Mouse (Mus musculus) kidney, embryonic 16.5 days (tissue): ENCODE results near the gene Spem2. TPM values are rescaled to one million over a fixed set of nuclear protein-coding genes. Genes with fewer than 3 reads are reported as not detected.

Experiments
- ATAC-seq: fragments of 200-750 bp; cut with Nextera tagmentation; 2 replicates; pipeline ENCODE4 v1.8.0; 2017; ENCODE audit warnings: moderate TSS enrichment; ENCODE audit not compliant: low FRiP score, low TSS enrichment
- H3K27ac ChIP-seq: fragments of 300-500 bp; sonication (generic); 2 replicates; pipeline ENCODE4 v1.5.1; 2014; ENCODE audit warnings: low read length
- H3K27me3 ChIP-seq: fragments of 300-500 bp; sonication (generic); 2 replicates; pipeline ENCODE4 v1.6.1; 2014; ENCODE audit warnings: low read length, control low read depth, mixed read lengths; ENCODE audit not compliant: insufficient read depth
- H3K36me3 ChIP-seq: fragments of 300-500 bp; sonication (generic); 2 replicates; pipeline ENCODE4 v1.6.1; 2014; ENCODE audit warnings: low read length, control low read depth, mixed read lengths; ENCODE audit not compliant: insufficient read depth
- H3K4me1 ChIP-seq: fragments of 300-500 bp; sonication (generic); 2 replicates; pipeline ENCODE4 v1.6.1; 2014; ENCODE audit warnings: low read length, control low read depth, mixed read lengths; ENCODE audit not compliant: insufficient read depth
- H3K4me2 ChIP-seq: fragments of 300-500 bp; sonication (generic); replicated peaks from 2 replicates; pipeline ENCODE4 v1.6.1; 2014; ENCODE audit warnings: low read depth, low read length
- H3K4me3 ChIP-seq: fragments of 300-500 bp; sonication (generic); 2 replicates; pipeline ENCODE4 v1.5.1; 2014; ENCODE audit warnings: mild to moderate bottlenecking, low read length
- H3K9ac ChIP-seq: fragments of 300-500 bp; sonication (generic); replicated peaks from 2 replicates; pipeline ENCODE4 v1.6.1; 2014; ENCODE audit warnings: low read length
- H3K9me3 ChIP-seq: fragments of 300-500 bp; sonication (generic); 2 replicates; pipeline ENCODE4 v1.6.1; 2016; ENCODE audit warnings: low read length, control low read depth
- WGBS: fragments of 180-500 bp; shearing (Covaris S2); extraction: QIAGEN DNeasy Blood & Tissue Kit; methylation state at CpG from one replicate; pipeline ENCODE4 v1.1.7; 2014; 5-methylcytosine and 5-hydroxymethylcytosine counted together
- polyA plus RNA-seq: library from polyadenylated mRNA; unstranded; fragments of >200 nt; fragmentation: Nextera tagmentation; extraction: Ambion mirVana; gene quantifications from 2 replicates; pipeline ENCODE4 v1.2.1, GENCODE M21; 2015

The Spem2 gene
- polyA plus RNA-seq, 1 experiment from 2014 or later: not detected

DNA sequence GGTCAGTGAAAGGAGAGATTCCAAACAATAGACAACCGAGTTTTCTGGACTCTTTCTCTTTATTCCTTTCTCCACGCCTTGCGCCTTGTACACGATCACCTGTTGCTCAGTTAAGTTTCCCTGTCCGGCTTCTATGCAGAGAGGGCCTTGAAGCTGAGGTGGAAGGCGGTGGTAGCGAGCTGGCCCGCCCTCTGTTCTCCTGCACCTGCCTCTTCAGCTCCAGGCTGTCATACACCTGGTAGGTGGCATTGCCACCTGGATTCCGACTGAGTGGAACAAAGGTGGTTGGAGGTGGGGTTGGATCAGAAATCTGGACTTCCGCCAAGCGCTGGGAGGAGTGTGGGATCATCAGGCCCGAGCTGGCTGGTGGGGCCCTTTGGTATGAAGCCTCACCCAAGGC lies 1.7 kb downstream of the Spem2 start:
- no peaks in the 10 kb centered on the region for H3K36me3 ChIP-seq
- no peaks in the 10 kb centered on the region for H3K27me3 ChIP-seq
- H3K27ac ChIP-seq: no peak overlapping the region
- no peak for ATAC-seq
- no peak overlapping the region for H3K4me3 ChIP-seq
- no peak overlapping the region for H3K9ac ChIP-seq
- WGBS: 91% methylated on average over 12 of the region's 12 CpGs
- no peak overlapping the region for H3K4me2 ChIP-seq
- peaks cover 11% of the 10 kb centered on the region; the same call in 1 of the 2 replicates for H3K9me3 ChIP-seq
- H3K4me1 ChIP-seq: no peaks in the 10 kb centered on the region

DNA sequence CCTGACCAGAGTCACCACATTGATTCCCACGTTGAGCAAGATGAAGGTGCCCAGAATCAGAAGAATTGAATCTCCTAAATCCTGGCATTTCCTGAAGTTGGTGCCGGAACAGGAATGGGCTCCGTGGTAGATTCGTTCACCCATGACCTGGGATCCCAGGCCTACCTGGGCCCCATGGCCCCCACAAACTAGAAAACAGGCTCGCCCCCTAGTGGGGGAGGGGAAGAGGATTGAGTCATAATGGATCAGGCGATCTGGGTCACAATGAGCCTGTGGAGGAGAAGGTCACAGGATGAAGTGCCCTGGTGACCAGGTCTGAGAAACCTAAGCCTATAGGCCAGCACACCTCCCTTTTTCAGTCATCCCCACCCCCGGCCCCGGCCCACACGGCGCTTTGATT lies 3.1 kb downstream of the Spem2 start, which contains the start of gene Gm39566:
Gene Gm39566, minus strand, starts transcription at position 144 of the 400 bp plus-strand sequence.
- Histone ChIP-seq H3K27ac (no peak within 1 kb of the TSS), H3K9me3 (peaks cover 11% of the 10 kb centered on the region; the same call in 1 of the 2 replicates), H3K9ac (0 out of 2 replicates have a peak within 1 kb of the TSS, but pooled peaks have one; percentile 22), H3K27me3 (no peaks in the 10 kb centered on the region), H3K4me1 (no peaks in the 10 kb centered on the region), H3K36me3 (no peaks in the 10 kb centered on the region), H3K4me2 (no peak within 1 kb of the TSS), H3K4me3 (no peak within 1 kb of the TSS)
- no peak for ATAC-seq
- 50% methylated on average over 10 of the region's 10 CpGs for WGBS

DNA sequence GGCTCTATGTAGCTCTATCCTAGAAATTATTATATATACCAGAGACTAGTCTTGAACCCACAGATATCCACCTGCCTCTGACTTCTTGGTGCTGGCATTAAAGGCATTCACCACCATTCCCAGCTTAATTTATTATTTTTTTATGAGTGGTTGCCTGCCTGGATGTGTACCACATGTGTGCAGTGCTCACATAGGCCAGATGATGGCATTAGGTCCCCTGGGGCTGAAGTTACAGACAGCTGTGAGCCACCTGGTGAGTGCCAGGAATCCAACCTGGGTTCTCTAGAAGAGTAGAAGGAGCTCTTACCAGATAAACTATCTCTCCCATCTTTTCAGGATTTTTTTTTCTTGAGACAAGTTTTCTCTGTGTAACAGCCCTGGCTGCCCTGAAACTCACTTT lies 8.0 kb downstream of the Spem2 start:
- no peaks in the 10 kb centered on the region for H3K36me3 ChIP-seq
- no peaks in the 10 kb centered on the region for H3K4me1 ChIP-seq
- peaks cover 5% of the 10 kb centered on the region; the same call in 1 of the 2 replicates for H3K27me3 ChIP-seq
- no peak overlapping the region for H3K27ac ChIP-seq
- no peak overlapping the region for H3K4me2 ChIP-seq
- H3K4me3 ChIP-seq: no peak overlapping the region
- no peaks in the 10 kb centered on the region for H3K9me3 ChIP-seq
- no peak overlapping the region for H3K9ac ChIP-seq
- ATAC-seq: no peak

DNA sequence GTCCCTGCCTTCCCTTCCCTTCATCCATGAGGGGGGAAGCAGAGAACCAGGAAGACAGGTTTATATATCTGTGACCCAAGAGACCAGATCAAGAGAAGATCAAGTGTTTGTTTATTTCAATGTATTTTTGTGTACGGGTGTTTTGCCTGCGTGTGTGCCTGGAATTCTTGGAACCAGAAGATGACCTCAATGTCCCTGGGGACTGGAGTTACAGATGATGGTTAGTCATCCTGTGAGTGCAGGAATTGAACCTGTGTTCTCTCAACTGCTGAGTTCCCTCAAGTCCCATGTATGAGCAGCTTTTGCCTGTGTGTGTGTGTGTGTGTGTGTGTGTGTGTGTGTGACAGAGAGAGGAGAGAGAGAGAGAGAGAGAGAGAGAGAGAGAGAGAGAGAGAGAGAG lies 10.6 kb downstream of the Spem2 start:
- H3K4me1 ChIP-seq: peaks cover 24% of the 10 kb centered on the region
- no peak overlapping the region for H3K9ac ChIP-seq
- no peak overlapping the region for H3K4me2 ChIP-seq
- 79% methylated on average over 2 of the region's 2 CpGs for WGBS
- no peak overlapping the region for H3K4me3 ChIP-seq
- no peaks in the 10 kb centered on the region for H3K9me3 ChIP-seq
- H3K27ac ChIP-seq: no peak overlapping the region
- peaks cover 11% of the 10 kb centered on the region; the same call in 1 of the 2 replicates for H3K27me3 ChIP-seq
- no peaks in the 10 kb centered on the region for H3K36me3 ChIP-seq
- ATAC-seq: no peak

DNA sequence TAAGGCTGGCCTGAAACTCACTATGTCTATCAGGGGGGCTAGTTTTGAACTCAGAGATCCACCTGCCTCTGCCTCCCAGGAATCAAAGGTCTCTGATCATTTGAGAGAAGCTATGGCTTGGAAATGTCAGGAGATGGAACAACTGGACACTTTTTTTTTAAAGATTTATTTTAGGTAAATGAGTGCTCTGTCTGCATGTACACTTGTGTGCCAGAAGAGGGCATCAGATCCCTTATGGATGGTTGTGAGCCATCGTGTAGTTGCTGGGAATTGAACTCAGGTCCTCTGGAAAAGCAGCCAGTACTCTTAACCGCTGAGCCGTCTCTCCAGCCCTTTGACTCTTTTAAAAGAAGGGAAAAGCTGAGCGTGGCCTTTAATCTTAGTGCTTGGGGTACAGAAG lies 11.9 kb downstream of the Spem2 start:
- no peak overlapping the region for H3K9ac ChIP-seq
- no peak overlapping the region for H3K4me2 ChIP-seq
- H3K9me3 ChIP-seq: no peaks in the 10 kb centered on the region
- ATAC-seq: no peak
- peaks cover 23% of the 10 kb centered on the region for H3K27me3 ChIP-seq
- H3K4me1 ChIP-seq: peaks cover 36% of the 10 kb centered on the region
- no peaks in the 10 kb centered on the region for H3K36me3 ChIP-seq
- WGBS: 79% methylated on average over 4 of the region's 4 CpGs
- no peak overlapping the region for H3K27ac ChIP-seq
- H3K4me3 ChIP-seq: no peak overlapping the region

DNA sequence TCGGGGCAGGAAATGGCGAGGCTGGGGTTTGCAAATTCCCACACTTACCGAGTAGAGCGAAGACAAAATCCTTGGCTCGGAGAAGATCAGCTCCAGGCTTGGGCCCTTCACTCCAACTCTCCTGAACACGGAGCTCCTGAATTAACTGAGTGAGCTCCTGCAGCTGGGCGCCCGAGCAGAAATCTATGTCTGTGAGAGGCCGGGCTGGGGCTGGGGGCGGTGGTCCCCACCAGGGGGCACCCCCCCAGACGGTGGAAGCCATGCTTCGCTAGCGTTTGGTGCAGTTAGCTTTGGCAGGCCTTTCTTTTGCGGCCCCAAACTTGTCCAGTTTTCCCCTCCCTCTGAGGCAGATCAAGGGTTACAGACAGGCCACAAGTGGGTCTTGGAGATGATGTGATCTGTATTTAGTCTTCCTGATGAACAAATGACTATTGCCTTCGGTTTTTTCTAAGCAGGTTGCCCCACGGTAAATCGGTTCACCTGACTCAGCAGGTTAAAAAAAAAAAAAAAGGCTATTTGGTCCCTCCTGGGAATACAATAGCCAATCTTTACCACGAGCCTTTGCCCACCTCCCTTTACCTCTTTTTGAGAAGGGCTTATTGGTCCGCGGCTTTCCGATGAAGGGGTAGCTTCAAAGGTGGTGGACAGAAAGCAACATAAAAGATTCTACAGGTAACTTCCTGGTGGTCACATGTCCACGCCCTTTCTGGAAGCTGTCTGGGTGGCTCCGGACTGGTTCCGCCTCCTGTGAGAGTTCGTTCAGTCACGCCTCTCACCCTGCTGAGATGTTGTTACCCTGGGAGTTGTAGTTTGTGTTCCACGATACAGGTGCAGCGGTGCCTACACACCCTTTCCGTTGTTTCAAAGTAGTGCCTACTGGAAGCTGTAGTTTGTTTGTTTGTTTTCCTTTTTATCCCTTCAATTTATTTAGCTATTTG lies 13.0 kb downstream of the Spem2 start, which contains the start of gene Tmem102:
Gene Tmem102, minus strand, starts transcription at position 653 of the 938 bp plus-strand sequence.
- peak within 1 kb of the TSS; percentile 66 for H3K4me3 ChIP-seq
- no peaks in the 10 kb centered on the region for H3K36me3 ChIP-seq
- no peak within 1 kb of the TSS for H3K27ac ChIP-seq
- peak within 1 kb of the TSS; percentile 98 for H3K4me2 ChIP-seq
- ATAC-seq: peak; percentile 23; the same call in 1 of the 2 replicates
- H3K4me1 ChIP-seq: peaks cover 46% of the 10 kb centered on the region
- 6% methylated on average over 29 of the region's 29 CpGs for WGBS
- H3K9ac ChIP-seq: peak within 1 kb of the TSS; percentile 52
- H3K27me3 ChIP-seq: peaks cover 23% of the 10 kb centered on the region
- H3K9me3 ChIP-seq: no peaks in the 10 kb centered on the region

DNA sequence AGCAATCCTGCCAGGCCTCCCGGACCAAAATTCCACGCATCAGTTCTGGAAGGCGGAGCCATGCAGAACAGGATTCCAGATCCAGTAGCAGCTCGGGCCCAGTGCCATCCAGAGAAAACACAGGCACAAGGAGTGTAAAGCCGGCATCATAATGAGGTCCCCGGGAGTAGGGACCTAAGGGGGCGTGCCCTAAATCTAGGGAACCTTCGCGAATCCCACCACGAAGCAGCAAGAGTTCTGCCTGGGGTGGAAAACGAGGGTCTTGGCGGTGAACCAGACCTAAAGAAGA lies 13.7 kb downstream of the Spem2 start:
- Histone ChIP-seq H3K4me2 (peak overlapping the region; percentile 98), H3K36me3 (no peaks in the 10 kb centered on the region), H3K9me3 (no peaks in the 10 kb centered on the region), H3K27ac (no peak overlapping the region), H3K4me1 (peaks cover 52% of the 10 kb centered on the region), H3K27me3 (peaks cover 23% of the 10 kb centered on the region), H3K9ac (peak overlapping the region; percentile 52), H3K4me3 (peak overlapping the region; percentile 66)
- 8% methylated on average over 12 of the region's 12 CpGs for WGBS
- no peak for ATAC-seq

DNA sequence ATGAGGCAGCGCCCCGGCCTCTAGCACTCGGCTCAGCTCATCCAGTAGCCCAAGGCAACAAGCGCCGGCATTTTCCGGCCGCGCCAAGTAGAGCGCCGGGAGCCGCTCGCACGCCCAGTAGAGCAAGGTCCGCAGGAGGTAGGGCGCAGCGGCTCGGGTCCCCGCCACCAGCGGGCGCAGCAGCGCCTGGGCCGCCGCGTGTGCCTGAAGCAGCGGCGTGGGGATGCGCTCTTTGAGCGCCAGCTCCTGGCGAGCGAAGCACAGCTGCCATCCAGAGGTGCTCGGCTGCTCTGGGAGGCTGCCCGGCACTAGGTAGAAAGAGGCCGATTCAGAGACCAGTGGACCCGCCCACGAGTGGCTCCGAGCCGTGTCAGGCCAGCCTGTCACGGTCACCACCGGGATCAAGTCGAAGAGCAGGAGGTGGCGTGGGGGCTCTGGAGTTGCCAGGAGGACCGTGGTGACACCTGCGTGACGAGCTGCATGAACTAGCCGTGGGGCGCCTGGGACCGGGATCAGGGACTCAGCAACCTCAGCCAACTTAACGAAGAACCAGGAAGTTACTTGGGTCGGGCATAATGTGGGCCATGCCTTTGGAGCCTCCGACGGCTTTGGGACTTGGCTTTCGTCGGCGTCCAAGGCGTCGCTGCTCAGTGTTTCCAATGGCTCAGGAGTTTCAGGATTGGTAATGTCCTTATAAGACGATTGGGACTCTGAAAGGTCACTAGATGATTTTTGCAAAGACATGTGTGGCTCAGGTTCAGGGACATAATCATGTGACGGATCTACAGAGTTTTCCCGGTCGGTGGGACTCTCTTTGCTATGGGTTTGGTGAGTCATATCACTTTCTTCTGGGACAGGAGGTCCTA lies 14.2 kb downstream of the Spem2 start:
- Histone ChIP-seq H3K27ac (peak overlapping the region; percentile 41; the same call in 1 of the 2 replicates), H3K9me3 (no peaks in the 10 kb centered on the region), H3K4me2 (peak overlapping the region; percentile 98), H3K4me3 (peak overlapping the region; percentile 66), H3K9ac (peak overlapping the region; percentile 78), H3K27me3 (peaks cover 23% of the 10 kb centered on the region), H3K36me3 (no peaks in the 10 kb centered on the region), H3K4me1 (peaks cover 57% of the 10 kb centered on the region)
- ATAC-seq: peak; percentile 50
- WGBS: 2% methylated on average over 60 of the region's 60 CpGs

DNA sequence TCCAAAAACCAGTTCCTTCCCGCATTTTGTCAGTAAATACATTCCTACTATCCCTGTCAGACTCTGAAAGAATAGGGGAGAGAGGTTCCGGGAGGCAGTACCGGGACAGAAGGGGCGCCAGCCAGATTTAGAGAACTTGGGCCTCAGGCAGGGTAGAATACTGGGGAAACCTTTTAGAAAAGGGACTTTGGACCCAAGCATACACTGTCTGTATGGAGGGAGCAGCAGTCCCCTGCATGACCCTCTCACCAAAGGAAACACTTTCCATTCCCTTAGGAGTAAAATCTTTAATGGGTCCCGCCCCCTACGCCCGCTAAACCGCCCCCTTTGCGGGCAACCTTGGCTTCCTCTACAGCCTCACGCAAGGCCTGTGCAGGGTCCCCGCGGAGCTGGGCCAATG lies 14.9 kb downstream of the Spem2 start:
- peaks cover 23% of the 10 kb centered on the region for H3K27me3 ChIP-seq

More for the DNA sequence above, 14.9 kb downstream of the Spem2 start:
- no peaks in the 10 kb centered on the region for H3K36me3 ChIP-seq
- H3K4me1 ChIP-seq: peaks cover 59% of the 10 kb centered on the region
- H3K9ac ChIP-seq: peak overlapping the region; percentile 78
- peak overlapping the region; percentile 98 for H3K4me2 ChIP-seq
- H3K27ac ChIP-seq: peak overlapping the region; percentile 41; the same call in 1 of the 2 replicates
- peak; percentile 6; the same call in 1 of the 2 replicates for ATAC-seq
- WGBS: 2% methylated on average over 12 of the region's 12 CpGs
- no peaks in the 10 kb centered on the region for H3K9me3 ChIP-seq
- peak overlapping the region; percentile 66 for H3K4me3 ChIP-seq
